In genomic region chr4:55749949-55750600, GRCm38 (mm10) we compare ENCODE assay signal across 11 mouse cellular contexts.
DNase-seq lines count a peak whose midpoint lies in the region; ATAC-seq and TF ChIP-seq lines count a peak whose summit lies in the region.
"Had no signal": no experiment of that assay in that cellular context is flagged by ENCODE, and none has a peak within 500 bp of the region (broad histone marks: within the 10 kb centered on the region; RNA-seq: fewer than 3 reads in every experiment).

No protein-coding gene starts in this region.

- no peak overlapping the region for H3K9ac ChIP-seq in lung, embryonic 14.5 days
- H3K9ac ChIP-seq: forebrain, embryonic 13.5 days; limb, embryonic 12.5 days; neural tube, embryonic 13.5 days had no signal

- TF ChIP-seq CTCF in lung, embryonic 14.5 days (IDR thresholded peaks at IDR 0.05; ENCODE audit: low read depth): no peak

- peak; percentile 35; the same call in 1 of the 2 replicates for ATAC-seq in lung, embryonic 14.5 days (ENCODE audit: insufficient read depth)
- ATAC-seq in megakaryocyte-erythroid progenitor cell, adult 5-6 weeks (replicated peaks; ENCODE audit: low FRiP score, low TSS enrichment, poor library complexity, severe bottlenecking): no peak
- ATAC-seq: forebrain, embryonic 13.5 days had no signal

- H3K9me3 ChIP-seq in lung, embryonic 14.5 days (ENCODE audit: low read depth, low read length): no peaks in the 10 kb centered on the region
- H3K9me3 ChIP-seq: forebrain, embryonic 13.5 days; limb, embryonic 12.5 days; neural tube, embryonic 13.5 days had no signal

- H3K4me3 ChIP-seq in lung, embryonic 14.5 days (ENCODE audit: low read depth, low read length): no peak overlapping the region
- H3K4me3 ChIP-seq: forebrain, embryonic 13.5 days; limb, embryonic 12.5 days; neural tube, embryonic 13.5 days had no signal

- no peaks in the 10 kb centered on the region for H3K4me1 ChIP-seq in lung, embryonic 14.5 days (ENCODE audit: insufficient read depth)
- H3K4me1 ChIP-seq: forebrain, embryonic 13.5 days; limb, embryonic 12.5 days; neural tube, embryonic 13.5 days had no signal

- H3K4me2 ChIP-seq in lung, embryonic 14.5 days: no peak overlapping the region
- H3K4me2 ChIP-seq: forebrain, embryonic 13.5 days; limb, embryonic 12.5 days; neural tube, embryonic 13.5 days had no signal

- no peaks in the 10 kb centered on the region for H3K27me3 ChIP-seq in lung, embryonic 14.5 days (ENCODE audit: insufficient read depth, low read length)
- H3K27me3 ChIP-seq: forebrain, embryonic 13.5 days; limb, embryonic 12.5 days; neural tube, embryonic 13.5 days had no signal

- no peak overlapping the region for H3K27ac ChIP-seq in lung, embryonic 14.5 days (ENCODE audit: low read depth)
- H3K27ac ChIP-seq: forebrain, embryonic 13.5 days; limb, embryonic 12.5 days; neural tube, embryonic 13.5 days had no signal

- no peaks in the 10 kb centered on the region for H3K36me3 ChIP-seq in lung, embryonic 14.5 days (ENCODE audit: insufficient read depth)
- H3K36me3 ChIP-seq: limb, embryonic 12.5 days; neural tube, embryonic 13.5 days had no signal

- DNase-seq in embryo, embryonic 10.5 days (ENCODE audit: low spot score): peak; percentile 4
- DNase-seq in embryo, embryonic 10 days (ENCODE audit: low spot score): no peak
- DNase-seq in ZHBTc4 (ENCODE audit: low read depth, low spot score): peak; percentile 9
- peak; percentile 72 to 78 for DNase-seq in heart, postnatal 10 days
- peak; percentile 35 for DNase-seq in lung, embryonic 14.5 days
- no peak for DNase-seq in spleen, adult 12 weeks (ENCODE audit: low spot score)
- DNase-seq in c-Kit-positive CD71-positive TER-119-positive erythroid progenitor cells, embryonic 14.5 days (ENCODE audit: low spot score): no peak

- intact Hi-C loops in heart, postnatal 10 days (cut with DNase I): no loop called here

- 61% methylated on average over 20 of the region's 20 CpGs for WGBS in lung, embryonic 14.5 days

Comparison
In these comparisons a context has a peak if more than half of its experiments do, and no peak if none do; other contexts are left out.
1. DNase-seq: peak in embryo, embryonic 10.5 days (single experiment), ZHBTc4 (single experiment), heart, postnatal 10 days (2 of 2) and lung, embryonic 14.5 days (single experiment); none in embryo, embryonic 10 days (single experiment), spleen, adult 12 weeks (single experiment) and c-Kit-positive CD71-positive TER-119-positive erythroid progenitor cells, embryonic 14.5 days (single experiment).